Mouse (Mus musculus) C2C12 (cell line): ENCODE results near the gene Gm49337.

Experiments
- CEBPB ChIP-seq: IDR thresholded peaks from one replicate; pipeline ENCODE4 v1.6.1; 2011; ENCODE audit warnings: low read depth, mild to moderate bottlenecking, control low read depth, moderate library complexity
- CTCF ChIP-seq: IDR thresholded peaks from one replicate; pipeline ENCODE4 v1.5.1; 2011; ENCODE audit not compliant: control insufficient read depth, insufficient read depth, insufficient read length
- FOSL1 ChIP-seq: IDR thresholded peaks from one replicate; pipeline ENCODE4 v1.8.0; 2011; ENCODE audit warnings: mild to moderate bottlenecking, low read length; ENCODE audit not compliant: poor library complexity, insufficient read depth, severe bottlenecking
- MAX ChIP-seq: IDR thresholded peaks from one replicate; pipeline ENCODE4 v1.6.1; 2011; ENCODE audit warnings: mild to moderate bottlenecking, control low read depth
- MYOD1 ChIP-seq: IDR thresholded peaks from one replicate; pipeline ENCODE4 v1.6.1; 2011; ENCODE audit warnings: low read depth; ENCODE audit not compliant: control insufficient read depth, insufficient read length
- MYOG ChIP-seq: IDR thresholded peaks from one replicate; pipeline ENCODE4 v1.6.1; 2011; ENCODE audit not compliant: control insufficient read depth, insufficient read length; ENCODE audit errors: extremely low read depth
- USF1 ChIP-seq: IDR thresholded peaks from one replicate; pipeline ENCODE4 v1.6.1; 2011; ENCODE audit warnings: low read depth, mild to moderate bottlenecking, control low read depth, moderate library complexity

GRCm38 (mm10) chr4:116164759-116165554 is 8.2 kb upstream of the Gm49337 start:
- TF ChIP-seq USF1 (no peak), MYOD1 (no peak), CTCF (no peak), MYOG (no peak), FOSL1 (no peak), MAX (no peak), CEBPB (no peak)
